Mouse (Mus musculus) activated CD4-positive, CD25-positive, alpha-beta regulatory T cell, adult 4 months (primary cell): ENCODE results near the gene Vps13c. TPM values are rescaled to one million over a fixed set of nuclear protein-coding genes. Genes with fewer than 3 reads are reported as not detected.

Source experiments
- ATAC-seq: one replicate; pipeline ENCODE4 v1.8.0; 2017
- polyA plus RNA-seq, 2 experiments: library from polyadenylated mRNA; unstranded; fragments of 100-300 nt; shearing (Covaris generic); gene quantifications; one replicate each; pipeline ENCODE4 v1.2.1; 2017

The Vps13c gene
- polyA plus RNA-seq, 2 experiments from 2014 or later: 16.6 to 17.6 TPM

GRCm38 (mm10) chr9:68022311-68023043, 182.3 kb downstream of the Vps13c start:
- ATAC-seq: no peak

GRCm38 (mm10) chr9:68028631-68029030, 188.4 kb downstream of the Vps13c start:
- ATAC-seq: no peak

- no peak for ATAC-seq
Observed at GRCm38 (mm10) chr9:68033771-68034170, 193.6 kb downstream of the Vps13c start.

Other genes starting within 250 kb of the Vps13c start
- not detected for gene C2cd4b, start 81.0 kb upstream of the Vps13c start, polyA plus RNA-seq
- not detected for gene C2cd4a, start 8.1 kb upstream of the Vps13c start, polyA plus RNA-seq